Mouse (Mus musculus): ENCODE measurements around the gene Blzf1.

- TF ChIP-seq CTCF (IDR thresholded peaks at IDR 0.05; ENCODE audit: low read depth) = peak; percentile 99
- no peak for TF ChIP-seq EP300 (optimal IDR thresholded peaks at IDR 0.05)
Measured at GRCm38 (mm10) chr1:164316697-164317096, 9.4 kb upstream of the Blzf1 start.

Measured in stomach, postnatal 0 days (tissue).